Mouse (Mus musculus) kidney, embryonic 16.5 days (tissue): ENCODE data around the gene Hsd17b7. TPM values are rescaled to one million over a fixed set of nuclear protein-coding genes. Genes with fewer than 3 reads are reported as not detected.
"Not testable (repeated sequence)": the region's sequence is repeated elsewhere in the genome, so short reads cannot be mapped to it uniquely, and the experiment has no call there.

Source experiments
- ATAC-seq: fragments of 200-750 bp; cut with Nextera tagmentation; 2 replicates; pipeline ENCODE4 v1.8.0; 2017; ENCODE audit warnings: moderate TSS enrichment; ENCODE audit not compliant: low FRiP score, low TSS enrichment
- H3K27ac ChIP-seq: fragments of 300-500 bp; sonication (generic); 2 replicates; pipeline ENCODE4 v1.5.1; 2014; ENCODE audit warnings: low read length
- H3K27me3 ChIP-seq: fragments of 300-500 bp; sonication (generic); 2 replicates; pipeline ENCODE4 v1.6.1; 2014; ENCODE audit warnings: low read length, control low read depth, mixed read lengths; ENCODE audit not compliant: insufficient read depth
- H3K36me3 ChIP-seq: fragments of 300-500 bp; sonication (generic); 2 replicates; pipeline ENCODE4 v1.6.1; 2014; ENCODE audit warnings: low read length, control low read depth, mixed read lengths; ENCODE audit not compliant: insufficient read depth
- H3K4me1 ChIP-seq: fragments of 300-500 bp; sonication (generic); 2 replicates; pipeline ENCODE4 v1.6.1; 2014; ENCODE audit warnings: low read length, control low read depth, mixed read lengths; ENCODE audit not compliant: insufficient read depth
- H3K4me2 ChIP-seq: fragments of 300-500 bp; sonication (generic); replicated peaks from 2 replicates; pipeline ENCODE4 v1.6.1; 2014; ENCODE audit warnings: low read depth, low read length
- H3K4me3 ChIP-seq: fragments of 300-500 bp; sonication (generic); 2 replicates; pipeline ENCODE4 v1.5.1; 2014; ENCODE audit warnings: mild to moderate bottlenecking, low read length
- H3K9ac ChIP-seq: fragments of 300-500 bp; sonication (generic); replicated peaks from 2 replicates; pipeline ENCODE4 v1.6.1; 2014; ENCODE audit warnings: low read length
- H3K9me3 ChIP-seq: fragments of 300-500 bp; sonication (generic); 2 replicates; pipeline ENCODE4 v1.6.1; 2016; ENCODE audit warnings: low read length, control low read depth
- WGBS: fragments of 180-500 bp; shearing (Covaris S2); extraction: QIAGEN DNeasy Blood & Tissue Kit; methylation state at CpG from one replicate; pipeline ENCODE4 v1.1.7; 2014; 5-methylcytosine and 5-hydroxymethylcytosine counted together
- polyA plus RNA-seq: library from polyadenylated mRNA; unstranded; fragments of >200 nt; fragmentation: Nextera tagmentation; extraction: Ambion mirVana; gene quantifications from 2 replicates; pipeline ENCODE4 v1.2.1, GENCODE M21; 2015

Hsd17b7 gene
- polyA plus RNA-seq, result 11.6 and 13.9 TPM in 2 replicates

DNA sequence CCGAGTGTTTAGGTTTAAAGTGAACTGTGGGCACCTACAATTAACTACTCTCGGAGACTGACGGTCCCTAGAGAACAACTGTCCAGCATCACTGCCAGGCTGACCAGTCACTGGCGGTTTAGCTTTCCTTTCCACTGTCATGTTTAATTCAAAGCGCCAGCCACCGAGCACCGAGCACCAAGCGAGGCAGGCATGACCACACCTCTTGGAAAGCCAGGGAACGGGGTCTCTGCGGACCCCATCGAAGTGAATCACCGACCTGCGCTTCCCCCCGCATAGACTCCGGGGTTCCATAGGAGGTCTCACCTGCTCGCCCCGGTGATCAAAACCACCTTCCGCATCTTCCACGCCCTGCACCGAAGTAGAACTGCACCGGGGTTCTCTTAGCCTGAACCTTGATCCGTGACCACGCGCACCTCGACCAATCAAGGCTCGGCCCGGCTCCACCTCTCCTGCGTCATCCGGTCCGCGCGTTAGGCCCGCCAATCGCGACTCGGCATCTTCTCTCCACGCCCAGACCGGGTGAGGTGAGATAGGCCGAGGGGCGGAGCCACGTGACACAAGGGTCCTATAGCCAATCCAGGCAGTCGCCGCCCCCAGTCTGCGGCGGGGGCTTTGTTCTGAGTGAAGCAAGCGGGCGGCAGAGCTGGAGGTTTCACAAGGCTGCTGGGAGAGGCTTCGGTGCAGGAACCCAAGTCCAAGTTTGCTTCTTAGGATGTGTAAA lies at the start of gene Hsd17b7:
TSS of gene Hsd17b7 (minus strand) at position 450 of the 724 bp plus-strand sequence.
- H3K9me3 ChIP-seq, result no peaks in the 10 kb centered on the region
- H3K4me2 ChIP-seq, result peak within 1 kb of the TSS; percentile 86
- peaks cover 22% of the 10 kb centered on the region for H3K36me3 ChIP-seq
- H3K9ac ChIP-seq, result peak within 1 kb of the TSS; percentile 76
- WGBS, result under 1% methylated on average over 48 of the region's 48 CpGs
- H3K27ac ChIP-seq, result peak within 1 kb of the TSS; percentile 88
- ATAC-seq, result peak; percentile 100
- peak within 1 kb of the TSS; percentile 80 for H3K4me3 ChIP-seq
- H3K4me1 ChIP-seq, result peaks cover 14% of the 10 kb centered on the region
- no peaks in the 10 kb centered on the region for H3K27me3 ChIP-seq

DNA sequence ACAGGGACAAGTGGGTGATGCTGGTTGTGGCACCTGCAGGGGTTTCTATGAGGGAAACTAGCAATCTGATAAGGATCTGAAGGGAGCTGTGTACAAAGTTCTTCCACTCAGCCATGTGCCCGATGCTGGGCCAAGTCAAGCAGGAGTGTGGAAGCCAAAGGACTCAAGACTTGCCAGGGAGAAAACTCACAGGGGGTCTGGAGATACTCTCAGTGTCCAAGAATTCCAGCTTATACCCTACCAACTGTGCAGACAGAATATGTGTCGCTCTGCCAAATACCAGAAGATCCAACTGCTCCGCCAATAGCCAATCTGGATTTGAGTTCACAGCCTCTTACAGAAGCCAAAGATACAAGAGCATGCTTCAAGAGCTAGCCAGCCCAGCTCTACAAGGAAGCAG lies 45.7 kb upstream of the Hsd17b7 start:
- Histone ChIP-seq H3K9ac (no peak overlapping the region), H3K27ac (no peak overlapping the region), H3K4me2 (no peak overlapping the region), H3K27me3 (no peaks in the 10 kb centered on the region), H3K36me3 (peaks cover 10% of the 10 kb centered on the region; the same call in 1 of the 2 replicates), H3K4me1 (no peaks in the 10 kb centered on the region), H3K9me3 (peaks cover 43% of the 10 kb centered on the region), H3K4me3 (no peak overlapping the region)
- 90% methylated on average over 3 of the region's 3 CpGs for WGBS
- ATAC-seq, result no peak

DNA sequence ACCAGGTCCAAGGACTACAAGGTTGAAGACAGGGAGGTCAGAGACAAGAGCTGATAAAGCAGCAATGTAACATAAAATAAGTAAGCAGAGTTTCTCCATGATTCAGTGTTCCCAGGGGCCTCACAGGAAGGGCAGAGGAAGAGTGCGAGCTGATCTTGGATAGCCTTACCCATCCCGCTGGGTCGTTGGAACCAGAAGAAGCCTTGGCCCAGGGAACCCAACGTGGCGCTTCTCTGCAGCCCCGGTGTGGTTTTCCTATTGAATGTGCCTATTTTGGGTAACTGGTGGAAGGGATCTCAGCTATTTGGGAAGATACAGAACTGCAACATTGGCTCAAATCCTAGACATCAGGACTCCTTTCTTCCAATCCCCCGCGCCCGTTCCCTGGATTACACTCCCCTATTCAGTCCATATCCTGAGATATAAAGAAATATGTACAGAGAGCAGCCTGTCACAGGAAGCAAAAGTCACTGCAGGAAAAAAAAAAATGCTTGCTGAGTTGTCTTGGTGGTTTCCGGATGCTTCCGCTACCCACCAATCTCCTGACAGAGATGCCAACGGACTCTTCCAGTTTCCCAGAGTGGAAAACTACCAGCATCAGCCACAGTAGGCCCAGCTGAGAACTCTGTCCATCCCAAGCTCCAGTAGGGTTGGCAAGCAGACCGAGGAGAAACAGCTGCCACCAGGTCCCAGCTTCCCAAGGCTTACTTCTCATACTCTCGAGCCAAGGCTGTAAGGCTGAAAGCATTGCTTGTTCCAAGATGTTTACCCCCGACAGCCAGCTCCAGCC lies 41.9 kb upstream of the Hsd17b7 start:
- 86% methylated on average over 15 of the region's 15 CpGs for whole genome bisulfite sequencing
- H3K9ac ChIP-seq, result no peak overlapping the region

DNA sequence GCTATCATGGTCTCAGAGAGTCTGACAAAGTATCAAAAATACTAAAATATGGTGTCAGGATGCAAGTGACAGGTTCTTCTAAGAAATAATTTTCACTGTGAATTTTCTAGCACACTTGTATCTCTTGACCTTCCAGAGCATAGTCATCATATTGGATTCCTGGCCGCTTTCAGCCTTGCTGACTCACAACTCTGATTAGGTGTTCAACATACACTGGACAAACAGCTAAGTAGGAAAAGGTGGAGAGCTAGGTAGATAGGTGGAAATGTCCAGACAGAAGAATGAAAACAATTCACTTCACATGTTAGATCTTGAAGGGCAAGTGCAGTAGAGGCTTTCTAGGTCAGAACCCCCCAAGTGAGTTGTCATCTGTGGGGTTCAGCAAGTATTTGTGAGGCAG lies 40.3 kb upstream of the Hsd17b7 start:
- Histone ChIP-seq H3K4me1 (no peaks in the 10 kb centered on the region), H3K9me3 (no peaks in the 10 kb centered on the region), H3K4me3 (no peak overlapping the region), H3K9ac (no peak overlapping the region), H3K27ac (no peak overlapping the region), H3K4me2 (no peak overlapping the region), H3K27me3 (no peaks in the 10 kb centered on the region), H3K36me3 (0 out of 2 replicates have a peak, but pooled peaks cover 3% of the 10 kb centered on the region)
- WGBS, result 91% methylated on average over 1 of the region's 1 CpGs
- no peak for ATAC-seq

More for the DNA sequence above, 41.9 kb upstream of the Hsd17b7 start:
- no peak overlapping the region for H3K27ac ChIP-seq
- no peaks in the 10 kb centered on the region; the same call in 1 of the 2 replicates for H3K36me3 ChIP-seq
- no peak for ATAC-seq
- no peak overlapping the region for H3K4me3 ChIP-seq
- peaks cover 11% of the 10 kb centered on the region for H3K9me3 ChIP-seq
- H3K27me3 ChIP-seq, result no peaks in the 10 kb centered on the region
- H3K4me1 ChIP-seq, result no peaks in the 10 kb centered on the region
- H3K4me2 ChIP-seq, result no peak overlapping the region

DNA sequence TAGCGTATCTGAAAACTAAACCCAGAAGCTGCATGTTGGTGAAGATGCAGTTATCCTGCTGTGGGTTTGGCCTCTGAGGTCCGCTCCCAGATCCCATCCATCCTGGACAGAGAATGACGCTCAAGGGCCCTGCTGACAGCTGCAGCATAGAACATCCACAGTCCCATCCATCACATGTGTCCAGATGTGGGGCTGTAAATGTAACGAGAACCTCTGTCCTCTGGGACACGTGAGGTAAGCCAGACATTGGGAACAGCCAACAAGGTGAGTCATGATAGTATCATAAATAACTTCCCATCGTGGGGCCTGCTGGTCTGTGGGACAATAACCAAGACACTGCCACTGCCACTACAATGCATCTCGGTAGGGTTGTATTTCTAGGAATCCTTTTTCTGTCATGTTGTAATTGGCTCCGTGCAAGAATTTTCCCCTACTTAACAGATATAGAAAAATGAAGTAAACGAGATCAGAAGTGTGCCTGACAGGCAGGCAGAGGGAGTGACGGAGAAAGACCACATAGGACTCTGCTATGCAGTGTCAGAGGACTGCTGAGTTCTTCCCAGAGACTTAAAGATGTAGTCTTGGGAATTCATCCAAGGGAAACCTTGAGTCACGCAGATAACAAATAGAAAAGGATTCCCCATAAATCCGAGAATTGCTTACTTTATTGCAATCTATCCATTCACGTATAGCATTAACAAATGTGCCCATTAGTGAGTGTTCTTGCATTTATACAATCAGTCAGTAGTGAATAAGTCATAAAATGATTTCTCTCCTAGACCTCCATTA lies 39.6 kb upstream of the Hsd17b7 start:
- H3K27ac ChIP-seq, result no peak overlapping the region
- no peaks in the 10 kb centered on the region for H3K4me1 ChIP-seq
- no peak overlapping the region for H3K4me3 ChIP-seq
- H3K4me2 ChIP-seq, result no peak overlapping the region
- no peak for ATAC-seq
- no peaks in the 10 kb centered on the region for H3K9me3 ChIP-seq
- no peak overlapping the region for H3K9ac ChIP-seq
- 0 out of 2 replicates have a peak, but pooled peaks cover 6% of the 10 kb centered on the region for H3K36me3 ChIP-seq
- 71% methylated on average over 13 of the region's 13 CpGs for WGBS
- H3K27me3 ChIP-seq, result no peaks in the 10 kb centered on the region

DNA sequence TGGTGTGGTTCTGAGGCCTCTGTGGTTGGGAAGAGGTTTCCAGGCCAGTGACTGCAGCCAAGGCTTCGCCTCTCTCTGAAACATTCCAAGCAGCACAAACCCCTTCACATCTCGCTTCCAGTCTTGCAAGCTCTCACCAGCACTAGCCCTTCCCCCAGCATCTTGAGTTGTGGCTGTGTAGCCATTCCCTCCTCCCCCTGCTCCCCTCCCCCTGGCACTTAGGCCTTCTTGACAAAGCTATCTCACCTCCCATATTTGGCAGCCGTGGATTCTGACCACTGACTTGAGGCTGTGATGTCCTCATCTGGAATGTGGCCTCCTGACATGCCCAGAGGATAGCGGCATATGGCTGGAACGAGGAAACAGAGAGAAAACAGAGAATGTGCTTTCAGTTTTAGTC lies 37.5 kb upstream of the Hsd17b7 start:
- Histone ChIP-seq H3K27me3 (no peaks in the 10 kb centered on the region), H3K36me3 (0 out of 2 replicates have a peak, but pooled peaks cover 6% of the 10 kb centered on the region), H3K9ac (no peak overlapping the region), H3K4me3 (no peak overlapping the region), H3K9me3 (no peaks in the 10 kb centered on the region), H3K27ac (no peak overlapping the region), H3K4me2 (no peak overlapping the region), H3K4me1 (no peaks in the 10 kb centered on the region)
- WGBS, result 51% methylated on average over 5 of the region's 5 CpGs
- ATAC-seq, result peak; percentile 51; the same call in 1 of the 2 replicates

DNA sequence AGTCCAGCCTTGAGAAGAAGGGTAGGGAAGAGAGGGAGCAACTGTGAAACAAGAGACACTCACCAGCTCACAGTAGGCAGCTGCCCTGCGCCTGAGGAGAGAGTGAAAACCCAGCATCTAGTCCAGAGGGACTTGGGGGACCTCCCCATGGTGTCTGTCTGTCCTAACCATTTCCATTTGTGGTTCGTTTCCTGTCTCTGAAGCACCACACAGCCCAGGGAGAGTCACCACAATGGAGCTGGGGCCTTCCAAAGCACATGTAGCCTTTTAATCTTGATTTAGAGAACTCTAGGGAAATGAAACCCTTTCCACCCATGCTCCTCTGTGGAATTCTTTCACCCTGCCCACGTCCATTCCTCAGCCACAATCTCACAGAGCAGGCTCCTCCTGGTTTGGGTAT lies 36.3 kb upstream of the Hsd17b7 start:
- Histone ChIP-seq H3K27ac (no peak overlapping the region), H3K9me3 (no peaks in the 10 kb centered on the region), H3K4me3 (no peak overlapping the region), H3K27me3 (no peaks in the 10 kb centered on the region), H3K9ac (no peak overlapping the region), H3K4me2 (no peak overlapping the region), H3K4me1 (no peaks in the 10 kb centered on the region), H3K36me3 (0 out of 2 replicates have a peak, but pooled peaks cover 6% of the 10 kb centered on the region)
- no peak for ATAC-seq
- WGBS, result 80% methylated on average over 3 of the region's 3 CpGs

DNA sequence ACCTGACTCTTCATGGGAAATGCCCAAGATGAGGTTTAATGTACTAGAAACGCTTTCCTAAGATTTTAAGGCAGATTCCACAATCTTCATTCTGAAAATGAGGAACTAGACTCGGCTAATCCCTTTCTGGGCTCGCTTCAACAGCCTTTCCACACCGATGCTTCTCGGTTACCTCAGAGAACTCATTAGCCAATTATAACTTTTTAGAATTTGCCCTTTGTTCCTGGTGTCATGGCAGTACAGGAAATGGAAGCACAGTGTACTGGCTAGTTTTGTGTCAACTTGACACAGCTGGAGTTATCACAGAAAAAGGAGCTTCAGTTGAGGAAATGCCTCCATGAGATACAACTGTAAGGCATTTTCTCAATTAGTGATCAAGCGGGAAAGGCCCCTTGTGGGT lies 24.9 kb upstream of the Hsd17b7 start:
- ATAC-seq, H3K27me3 ChIP-seq, H3K4me2 ChIP-seq, H3K4me1 ChIP-seq, H3K4me3 ChIP-seq, H3K9me3 ChIP-seq, H3K27ac ChIP-seq, H3K36me3 ChIP-seq, H3K9ac ChIP-seq: not testable (repeated sequence)
- 88% methylated on average over 6 of the region's 6 CpGs for WGBS

DNA sequence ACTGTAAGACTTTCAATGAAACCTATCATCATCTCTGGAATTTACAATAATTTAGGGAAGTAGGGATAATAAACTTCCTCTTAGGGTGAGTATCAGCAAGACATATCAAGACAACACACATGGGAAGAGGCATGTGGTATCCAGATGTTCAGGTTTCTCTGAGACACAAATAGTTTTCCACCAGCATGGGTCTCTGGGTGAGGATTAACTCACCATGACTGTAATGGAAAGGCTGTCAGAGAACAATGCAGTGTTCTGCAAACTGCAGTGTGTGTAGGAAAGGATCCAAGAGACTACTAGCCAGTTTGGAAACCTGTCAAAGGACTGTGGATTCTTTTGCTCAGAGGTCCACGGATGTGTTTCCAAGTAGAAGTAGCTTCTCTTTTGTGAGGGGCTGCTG lies 17.1 kb upstream of the Hsd17b7 start:
- no peak overlapping the region for H3K4me3 ChIP-seq
- peaks cover 6% of the 10 kb centered on the region; the same call in 1 of the 2 replicates for H3K9me3 ChIP-seq
- 74% methylated on average over 1 of the region's 1 CpGs for WGBS
- H3K36me3 ChIP-seq, result 0 out of 2 replicates have a peak, but pooled peaks cover 3% of the 10 kb centered on the region
- no peaks in the 10 kb centered on the region for H3K4me1 ChIP-seq
- no peaks in the 10 kb centered on the region for H3K27me3 ChIP-seq
- H3K9ac ChIP-seq, result no peak overlapping the region
- H3K27ac ChIP-seq, result no peak overlapping the region
- H3K4me2 ChIP-seq, result no peak overlapping the region
- no peak for ATAC-seq
